In the genomic region with DNA sequence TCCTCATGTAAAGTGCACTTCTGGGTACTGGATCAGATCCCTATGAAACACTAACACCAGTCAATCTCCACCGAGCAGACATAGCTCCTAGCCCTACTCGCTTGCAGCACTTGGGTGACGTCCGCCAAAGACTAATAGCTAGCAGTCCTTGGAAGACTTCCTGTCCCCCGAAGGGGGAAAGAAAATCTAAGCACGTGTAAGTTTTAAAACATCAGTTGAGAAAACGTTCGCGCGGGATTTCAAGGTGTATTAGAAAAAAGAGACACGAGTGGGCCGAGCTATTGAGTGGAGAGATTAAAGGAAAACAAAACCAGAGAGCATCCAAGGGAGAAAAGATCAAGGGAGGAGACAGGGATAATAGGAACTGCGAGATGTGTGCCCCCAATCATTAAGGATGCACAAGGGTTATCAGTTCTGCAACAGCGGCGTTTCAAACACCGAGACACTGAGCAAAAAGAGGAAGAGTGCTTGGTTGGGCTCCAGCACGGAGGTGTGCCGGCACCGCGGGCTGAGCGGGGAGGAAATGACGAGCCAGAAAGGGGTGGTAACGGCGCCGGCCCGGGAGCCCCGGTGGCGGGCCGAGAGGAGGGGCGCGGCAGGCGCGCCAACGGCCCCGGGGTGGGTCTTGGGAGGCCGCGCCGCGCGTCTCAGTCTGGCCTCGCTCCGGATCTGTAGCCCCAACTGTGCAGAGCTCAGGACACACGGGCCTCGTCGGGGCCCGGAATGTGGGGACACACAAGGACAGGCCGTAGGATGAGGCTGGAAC, we compare ENCODE assay signal across 8 mouse cellular contexts. TPM values are rescaled to one million over a fixed set of nuclear protein-coding genes. Genes with fewer than 3 reads are reported as not detected.
DNase-seq lines count a peak whose midpoint lies in the region; ATAC-seq lines count a peak whose summit lies in the region.

No protein-coding gene starts in this region.

- H3K4me1 ChIP-seq in hindbrain, embryonic 13.5 days (replicated peaks) = peaks cover 33% of the 10 kb centered on the region

- H3K4me3 ChIP-seq in hindbrain, embryonic 13.5 days = peak overlapping the region; percentile 85

- H3K27ac ChIP-seq in hindbrain, embryonic 13.5 days = peak overlapping the region; percentile 100

- 0 out of 2 replicates have a peak, but pooled peaks cover 5% of the 10 kb centered on the region for H3K36me3 ChIP-seq in hindbrain, embryonic 13.5 days

- peak; percentile 33 for ATAC-seq in hindbrain, embryonic 13.5 days (ENCODE audit: low FRiP score)

- no peaks in the 10 kb centered on the region for H3K9me3 ChIP-seq in hindbrain, embryonic 13.5 days

- peak; percentile 80 for DNase-seq in NIH3T3 (ENCODE audit: low read depth)
- DNase-seq in cerebellum, postnatal 10 days = peak; percentile 85 to 87
- DNase-seq in frontal cortex, postnatal 25 days (ENCODE audit: low spot score in 2 of 2) = peak; percentile 39 to 43
- DNase-seq in layer of hippocampus, postnatal 25 days (ENCODE audit: extremely low spot score in 1 of 2, low spot score in 1 of 2) = peak; percentile 41 to 57
- peak; percentile 81 for DNase-seq in lung, postnatal 14 days
- peak; percentile 46 for DNase-seq in ovary, postnatal 14 days (ENCODE audit: low spot score)
- peak; percentile 83 to 88 for DNase-seq in thymus, postnatal 36 days

- peak overlapping the region; percentile 99 for H3K9ac ChIP-seq in hindbrain, embryonic 13.5 days

- H3K4me2 ChIP-seq in hindbrain, embryonic 13.5 days = peak overlapping the region; percentile 69

- no peaks in the 10 kb centered on the region for H3K27me3 ChIP-seq in hindbrain, embryonic 13.5 days

- under 1% methylated on average over 44 of the region's 47 CpGs for WGBS in hindbrain, embryonic 13.5 days

RNA-seq across cellular contexts. Expression of gene Nfya, which starts 1.0 kb away (rescaled TPM):
- polyA plus RNA-seq in hindbrain, embryonic 13.5 days (2015; fragmentation: Nextera tagmentation; extraction: Ambion mirVana) = 13.2 and 13.8 TPM in 2 replicates
- total RNA-seq in layer of hippocampus, postnatal 25 days (2021) = 10 to 100 TPM; 26.7 to 27.1 TPM

RNA-seq across cellular contexts. Expression of gene Oard1, which starts 1.1 kb away (rescaled TPM):
- polyA plus RNA-seq in hindbrain, embryonic 13.5 days (2015; fragmentation: Nextera tagmentation; extraction: Ambion mirVana) = 45.1 and 47.1 TPM in 2 replicates
- total RNA-seq in layer of hippocampus, postnatal 25 days (2021) = 10 to 100 TPM; 10.5 to 13.7 TPM

RNA-seq across cellular contexts. Expression of gene Apobec2, which starts 24.0 kb away (rescaled TPM):
- 0.67 and 0.81 TPM in 2 replicates for polyA plus RNA-seq in hindbrain, embryonic 13.5 days (2015; fragmentation: Nextera tagmentation; extraction: Ambion mirVana)
- under 1 TPM in 1 of 2 experiments, not detected in 1; 0.20 TPM for total RNA-seq in layer of hippocampus, postnatal 25 days (2021)

RNA-seq across cellular contexts. Expression of gene Tspo2, which starts 42.6 kb away (rescaled TPM):
- polyA plus RNA-seq in hindbrain, embryonic 13.5 days (2015; fragmentation: Nextera tagmentation; extraction: Ambion mirVana) = 1.8 and 2.7 TPM in 2 replicates
- total RNA-seq in layer of hippocampus, postnatal 25 days (2021) = not detected

RNA-seq across cellular contexts. Expression of gene Unc5cl, which starts 46.0 kb away (rescaled TPM):
- polyA plus RNA-seq in hindbrain, embryonic 13.5 days (2015; fragmentation: Nextera tagmentation; extraction: Ambion mirVana) = 0.26 and 0.38 TPM in 2 replicates
- total RNA-seq in layer of hippocampus, postnatal 25 days (2021) = under 1 TPM; 0.47 to 0.64 TPM

Comparison
In these comparisons a context has a peak if more than half of its experiments do, and no peak if none do; other contexts are left out.
1. Peak in every context shown above with its lines: DNase-seq, ATAC-seq, H3K4me3 ChIP-seq and H3K27ac ChIP-seq.